Mouse (Mus musculus): ENCODE measurements around the gene Suz12. TPM values are rescaled to one million over a fixed set of nuclear protein-coding genes. Genes with fewer than 3 reads are reported as not detected.

Suz12 gene
- polyA plus RNA-seq (2015; fragmentation: Nextera tagmentation; extraction: Ambion mirVana): 22.1 and 22.5 TPM in 2 replicates

DNA sequence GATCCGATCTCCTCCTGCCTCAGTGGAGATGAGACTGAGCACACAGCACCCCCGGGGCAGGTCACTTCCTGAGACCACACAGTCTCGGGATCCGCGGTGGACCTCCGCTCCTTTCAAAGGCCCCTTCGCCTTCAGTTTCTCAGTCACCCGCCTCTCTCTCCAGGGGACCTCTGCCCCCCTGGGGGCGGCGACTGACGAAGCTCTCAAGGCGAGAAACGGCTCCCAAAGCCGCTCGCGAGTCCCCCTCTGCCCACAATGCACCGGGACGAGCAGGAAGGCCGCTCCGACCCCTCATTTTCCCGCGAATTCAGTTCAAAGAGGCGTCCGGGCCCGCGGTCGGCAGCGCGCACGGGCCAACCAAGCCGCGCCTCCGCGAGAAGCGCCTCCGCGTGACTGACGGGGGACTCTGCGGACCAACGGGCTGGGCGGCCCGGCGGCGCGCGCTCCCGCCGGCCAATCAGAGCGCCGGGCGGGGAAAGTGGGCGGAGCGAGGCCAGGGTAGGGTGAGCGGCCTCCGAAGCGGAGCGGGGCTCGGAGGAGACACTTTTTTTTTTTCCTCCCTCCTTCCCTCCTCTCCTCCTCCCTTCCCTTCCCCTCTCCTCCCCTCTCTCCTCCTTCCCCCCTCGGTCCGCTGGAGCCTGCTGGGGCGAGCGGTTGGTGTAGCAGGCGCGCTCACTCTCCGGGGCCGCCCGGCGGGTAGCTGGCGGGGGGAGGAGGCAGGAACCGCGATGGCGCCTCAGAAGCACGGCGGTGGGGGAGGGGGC is at the start of gene Suz12:
Gene Suz12 (plus strand): TSS at position 515 of the 764 bp plus-strand sequence.
- no peaks in the 10 kb centered on the region for H3K9me3 ChIP-seq
- no peaks in the 10 kb centered on the region for H3K27me3 ChIP-seq
- H3K4me2 ChIP-seq (replicated peaks): peak within 1 kb of the TSS; percentile 82
- H3K4me1 ChIP-seq (replicated peaks): peaks cover 8% of the 10 kb centered on the region
- H3K9ac ChIP-seq (replicated peaks): peak within 1 kb of the TSS; percentile 91
- H3K4me3 ChIP-seq (replicated peaks): peak within 1 kb of the TSS; percentile 99
- ATAC-seq: peak; percentile 95
- WGBS: 0% methylated on average over 39 of the region's 74 CpGs
- H3K27ac ChIP-seq: peak within 1 kb of the TSS; percentile 97
- peaks cover 10% of the 10 kb centered on the region for H3K36me3 ChIP-seq

GRCm38 (mm10) chr11:79943136-79943535 is 49.8 kb upstream of the Suz12 start:
- WGBS: 86% methylated on average over 8 of the region's 8 CpGs
- Histone ChIP-seq H3K4me2 (replicated peaks) (no peak overlapping the region), H3K27me3 (no peaks in the 10 kb centered on the region), H3K27ac (no peak overlapping the region), H3K4me1 (replicated peaks) (no peaks in the 10 kb centered on the region), H3K9ac (replicated peaks) (no peak overlapping the region), H3K4me3 (replicated peaks) (no peak overlapping the region), H3K9me3 (no peaks in the 10 kb centered on the region), H3K36me3 (peaks cover 82% of the 10 kb centered on the region)
- ATAC-seq: no peak

DNA sequence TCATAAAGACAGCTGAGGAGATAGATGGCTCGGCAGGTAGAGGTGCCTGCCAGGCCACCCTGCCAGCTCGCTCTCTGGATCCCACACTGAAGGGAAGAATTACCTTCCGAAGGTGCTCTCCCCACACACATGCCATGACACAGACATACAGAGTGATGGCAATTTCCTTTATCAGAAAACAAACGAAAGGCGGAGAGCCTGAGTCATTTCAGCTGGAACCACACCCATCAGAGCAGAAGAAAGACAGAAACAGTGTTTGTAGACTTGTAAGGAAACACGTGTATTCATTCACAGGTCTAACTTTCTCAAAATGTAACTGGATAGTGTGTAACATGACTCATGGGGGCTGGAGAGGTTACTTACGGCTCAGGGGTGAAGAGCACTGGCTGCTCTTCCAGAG is 49.3 kb upstream of the Suz12 start:
- Histone ChIP-seq H3K9me3 (no peaks in the 10 kb centered on the region), H3K27ac (no peak overlapping the region), H3K27me3 (no peaks in the 10 kb centered on the region), H3K36me3 (peaks cover 84% of the 10 kb centered on the region), H3K9ac (replicated peaks) (no peak overlapping the region), H3K4me3 (replicated peaks) (no peak overlapping the region), H3K4me1 (replicated peaks) (no peaks in the 10 kb centered on the region), H3K4me2 (replicated peaks) (no peak overlapping the region)
- no peak for ATAC-seq
- 96% methylated on average over 7 of the region's 7 CpGs for WGBS

DNA sequence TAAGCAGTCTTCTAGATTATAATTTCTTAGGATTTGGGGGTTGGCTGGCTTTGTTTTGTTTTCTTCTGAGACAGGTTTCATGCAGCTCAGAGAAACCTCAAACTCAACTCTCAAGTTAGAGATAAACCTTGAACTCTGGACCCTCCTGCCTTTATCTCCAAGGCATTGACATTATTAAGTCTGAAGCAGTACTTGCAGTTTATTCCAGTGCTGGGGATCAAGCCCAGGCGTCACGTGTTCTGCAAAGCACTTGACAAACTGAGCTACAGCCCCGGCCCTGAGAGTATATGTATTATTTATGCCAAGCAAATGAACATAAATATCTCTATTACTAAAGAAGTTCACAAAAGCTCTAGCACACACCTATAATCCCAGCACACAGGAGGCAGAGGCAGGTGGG is 45.6 kb upstream of the Suz12 start:
- no peaks in the 10 kb centered on the region for H3K9me3 ChIP-seq
- H3K27me3 ChIP-seq: no peaks in the 10 kb centered on the region
- WGBS: 95% methylated on average over 3 of the region's 3 CpGs
- H3K4me1 ChIP-seq (replicated peaks): no peaks in the 10 kb centered on the region
- ATAC-seq: no peak
- H3K4me3 ChIP-seq (replicated peaks): no peak overlapping the region
- no peak overlapping the region for H3K27ac ChIP-seq
- H3K4me2 ChIP-seq (replicated peaks): no peak overlapping the region
- no peak overlapping the region for H3K9ac ChIP-seq (replicated peaks)
- H3K36me3 ChIP-seq: peaks cover 79% of the 10 kb centered on the region

DNA sequence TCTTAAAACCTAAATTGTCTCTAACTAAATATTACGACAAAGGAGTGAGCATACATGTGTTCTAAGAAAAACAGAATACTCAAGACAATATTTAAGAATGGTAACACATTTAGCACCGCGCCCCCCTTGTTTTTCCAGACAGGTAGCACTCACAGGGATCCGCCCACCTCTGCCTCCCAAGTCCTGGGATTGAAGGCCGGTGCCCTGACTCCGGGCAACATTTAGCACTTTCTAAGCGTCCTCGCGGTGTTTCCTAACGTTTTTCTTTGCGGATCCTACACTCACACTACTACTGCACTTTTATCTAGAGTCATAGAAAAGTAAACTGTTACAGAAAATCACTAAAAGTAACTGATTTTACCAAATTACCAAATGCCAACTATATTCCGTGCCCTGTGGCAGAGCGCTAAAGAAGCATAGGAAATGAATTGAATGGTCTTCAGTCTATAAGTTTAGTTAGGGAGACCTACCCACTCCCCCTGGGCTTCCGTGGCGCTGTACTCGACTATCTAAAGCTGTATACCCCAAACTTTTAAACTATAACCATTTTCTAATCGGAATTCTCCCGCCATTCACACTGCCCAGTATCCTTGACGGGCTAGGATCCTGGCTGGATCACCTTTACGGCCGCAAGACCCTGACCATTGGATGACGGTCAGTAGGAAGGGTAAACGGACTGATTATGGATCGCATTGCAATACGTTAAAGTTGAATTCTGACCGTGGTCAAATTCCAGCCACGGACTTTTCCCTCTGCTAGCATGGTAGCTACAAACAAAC is 31.4 kb upstream of the Suz12 start:
- Histone ChIP-seq H3K4me3 (replicated peaks) (peak overlapping the region; percentile 62), H3K9ac (replicated peaks) (peak overlapping the region; percentile 65), H3K36me3 (peaks cover 33% of the 10 kb centered on the region), H3K4me2 (replicated peaks) (peak overlapping the region; percentile 74), H3K27me3 (peaks cover 9% of the 10 kb centered on the region; the same call in 1 of the 2 replicates), H3K4me1 (replicated peaks) (peaks cover 11% of the 10 kb centered on the region), H3K27ac (no peak overlapping the region), H3K9me3 (no peaks in the 10 kb centered on the region)
- WGBS: 8% methylated on average over 27 of the region's 27 CpGs
- peak; percentile 55 for ATAC-seq

DNA sequence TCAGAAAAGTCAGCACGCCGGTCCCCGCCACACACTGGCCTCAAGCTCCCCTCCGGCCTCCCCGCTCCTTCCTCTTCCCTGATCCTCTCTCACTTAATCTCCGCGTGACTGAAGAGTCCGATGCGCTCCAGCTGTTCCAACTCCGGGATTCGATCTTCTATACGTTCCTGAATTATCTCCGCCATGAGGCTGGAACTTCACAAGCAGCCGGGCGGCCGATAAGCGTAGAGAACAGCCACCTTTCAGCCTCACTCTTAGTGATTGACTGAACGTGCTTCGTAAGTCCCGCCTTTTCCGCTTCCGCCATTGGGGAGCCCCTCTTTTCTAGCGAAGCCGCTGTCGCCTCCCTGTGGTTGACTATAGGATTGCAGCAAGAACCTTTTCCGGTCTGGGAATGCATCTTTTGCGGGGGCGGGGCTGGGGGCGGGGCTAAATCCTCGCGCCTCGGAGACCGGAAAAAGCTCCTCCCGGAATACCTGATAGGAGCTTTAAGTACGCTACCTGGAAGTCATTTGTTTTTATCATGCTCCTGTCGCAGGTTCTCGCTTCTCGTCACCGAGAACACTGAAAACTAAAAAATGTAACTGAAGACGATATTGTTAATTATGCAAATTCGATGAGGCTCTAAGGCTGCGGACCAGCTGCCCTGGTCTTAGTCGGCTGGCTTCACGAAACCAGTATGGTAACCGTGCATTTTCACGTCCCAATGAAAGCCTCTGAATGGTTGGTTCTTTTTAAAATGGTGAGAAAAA is 30.6 kb upstream of the Suz12 start, which contains the start of gene Utp6:
Gene Utp6 (minus strand): TSS at position 266 of the 752 bp plus-strand sequence.
- H3K4me3 ChIP-seq (replicated peaks): peak within 1 kb of the TSS; percentile 62
- no peaks in the 10 kb centered on the region for H3K9me3 ChIP-seq
- H3K4me1 ChIP-seq (replicated peaks): peaks cover 11% of the 10 kb centered on the region
- ATAC-seq: peak; percentile 98
- peak within 1 kb of the TSS; percentile 65 for H3K9ac ChIP-seq (replicated peaks)
- H3K36me3 ChIP-seq: peaks cover 27% of the 10 kb centered on the region
- peaks cover 9% of the 10 kb centered on the region; the same call in 1 of the 2 replicates for H3K27me3 ChIP-seq
- H3K27ac ChIP-seq: 0 out of 2 replicates have a peak within 1 kb of the TSS, but pooled peaks have one; percentile 20
- WGBS: under 1% methylated on average over 46 of the region's 46 CpGs
- peak within 1 kb of the TSS; percentile 74 for H3K4me2 ChIP-seq (replicated peaks)

DNA sequence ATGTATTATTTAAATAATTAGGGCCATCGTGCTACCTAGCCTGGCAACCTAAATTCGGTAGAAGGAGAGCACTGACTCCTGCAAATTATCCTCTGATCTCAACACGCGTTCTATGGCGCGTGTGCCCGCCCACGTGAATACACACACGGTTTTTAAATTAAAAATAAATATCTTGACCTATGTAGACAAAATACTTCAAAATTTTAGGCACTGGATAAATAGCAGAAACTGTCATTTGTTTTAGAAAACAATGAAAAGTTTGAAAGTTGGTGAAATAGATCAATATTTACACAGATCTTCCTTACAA is 30.1 kb upstream of the Suz12 start:
- peaks cover 21% of the 10 kb centered on the region for H3K36me3 ChIP-seq
- H3K4me3 ChIP-seq (replicated peaks): peak overlapping the region; percentile 62
- H3K4me1 ChIP-seq (replicated peaks): peaks cover 11% of the 10 kb centered on the region
- H3K9me3 ChIP-seq: no peaks in the 10 kb centered on the region
- H3K9ac ChIP-seq (replicated peaks): peak overlapping the region; percentile 56; the same call in 1 of the 2 replicates
- H3K4me2 ChIP-seq (replicated peaks): peak overlapping the region; percentile 74
- WGBS: 7% methylated on average over 9 of the region's 9 CpGs
- peak; percentile 19; the same call in 1 of the 2 replicates for ATAC-seq
- no peak overlapping the region for H3K27ac ChIP-seq
- H3K27me3 ChIP-seq: peaks cover 9% of the 10 kb centered on the region; the same call in 1 of the 2 replicates

DNA sequence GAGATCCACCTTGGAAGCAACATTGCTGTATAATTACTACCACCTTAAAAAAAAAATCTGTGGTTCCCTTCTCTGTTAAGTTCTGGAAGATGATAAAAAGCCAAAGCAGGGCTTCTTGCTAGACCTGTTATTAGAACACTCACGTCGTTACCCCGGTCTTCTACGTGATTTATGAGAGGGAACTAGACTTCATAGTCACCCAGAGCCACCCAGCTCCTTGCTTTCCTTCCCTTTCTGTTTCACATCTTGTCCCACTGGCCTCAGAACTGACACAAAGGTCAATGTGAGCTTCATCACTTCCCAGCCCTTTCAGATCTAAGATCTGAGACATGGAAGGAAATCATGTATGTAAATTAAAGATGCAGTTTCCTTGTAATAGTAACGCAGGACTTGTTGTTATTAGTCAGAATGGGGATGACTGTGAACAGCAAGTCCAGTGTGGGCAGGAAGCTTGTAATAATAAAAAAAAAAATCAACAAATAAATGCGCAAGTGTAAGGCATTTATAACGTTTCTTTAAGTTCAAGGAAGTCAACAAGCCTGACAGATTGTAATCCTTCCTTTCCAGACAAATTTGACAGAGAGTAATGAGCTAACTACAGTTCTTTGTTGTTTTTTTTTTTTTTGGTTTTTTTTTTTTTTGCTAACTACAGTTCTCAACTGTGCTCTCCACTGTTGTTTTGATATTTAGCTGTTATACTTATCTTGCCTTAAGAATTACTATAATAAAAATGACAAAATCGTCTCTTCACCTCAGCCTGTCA is 29.5 kb upstream of the Suz12 start:
- Histone ChIP-seq H3K27me3 (peaks cover 9% of the 10 kb centered on the region; the same call in 1 of the 2 replicates), H3K4me2 (replicated peaks) (peak overlapping the region; percentile 74; the same call in 1 of the 2 replicates), H3K4me1 (replicated peaks) (peaks cover 11% of the 10 kb centered on the region), H3K4me3 (replicated peaks) (no peak overlapping the region; the same call in 1 of the 2 replicates), H3K9ac (replicated peaks) (no peak overlapping the region), H3K36me3 (peaks cover 16% of the 10 kb centered on the region), H3K27ac (no peak overlapping the region), H3K9me3 (no peaks in the 10 kb centered on the region)
- no peak for ATAC-seq
- 82% methylated on average over 8 of the region's 8 CpGs for WGBS

- Histone ChIP-seq H3K4me1 (replicated peaks) (peaks cover 8% of the 10 kb centered on the region), H3K9ac (replicated peaks) (no peak overlapping the region), H3K36me3 (no peaks in the 10 kb centered on the region), H3K27me3 (peaks cover 9% of the 10 kb centered on the region; the same call in 1 of the 2 replicates), H3K4me2 (replicated peaks) (no peak overlapping the region), H3K27ac (no peak overlapping the region), H3K9me3 (no peaks in the 10 kb centered on the region), H3K4me3 (replicated peaks) (no peak overlapping the region)
- ATAC-seq: no peak
- 71% methylated on average over 8 of the region's 8 CpGs for WGBS
Measured at GRCm38 (mm10) chr11:79965896-79966295, 27.0 kb upstream of the Suz12 start.

DNA sequence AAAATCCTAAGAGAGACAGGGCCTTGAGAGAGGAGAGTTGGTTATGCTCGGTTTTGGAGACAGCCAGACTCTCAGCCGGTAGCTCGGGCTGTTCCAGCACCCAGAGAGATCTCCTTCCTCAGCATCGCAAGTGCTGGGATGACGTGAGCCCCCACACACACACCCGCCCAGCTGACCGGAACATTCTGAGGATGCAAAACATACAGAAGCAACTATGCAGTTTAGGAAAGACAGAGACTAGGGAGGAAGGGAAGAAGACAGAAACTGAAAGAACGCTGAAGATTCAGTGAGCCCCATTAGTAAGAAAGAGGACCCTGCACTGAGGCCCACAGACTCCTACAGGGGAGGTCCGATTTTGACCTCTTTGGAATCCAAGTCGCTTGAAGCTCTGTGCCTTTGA is 25.2 kb upstream of the Suz12 start:
- H3K9me3 ChIP-seq: no peaks in the 10 kb centered on the region
- H3K27me3 ChIP-seq: peaks cover 9% of the 10 kb centered on the region; the same call in 1 of the 2 replicates
- H3K4me3 ChIP-seq (replicated peaks): no peak overlapping the region
- H3K9ac ChIP-seq (replicated peaks): no peak overlapping the region
- no peak overlapping the region for H3K27ac ChIP-seq
- ATAC-seq: no peak
- no peaks in the 10 kb centered on the region for H3K4me1 ChIP-seq (replicated peaks)
- H3K36me3 ChIP-seq: no peaks in the 10 kb centered on the region
- 82% methylated on average over 10 of the region's 10 CpGs for WGBS
- H3K4me2 ChIP-seq (replicated peaks): no peak overlapping the region

- H3K9ac ChIP-seq (replicated peaks): no peak overlapping the region
- no peak for ATAC-seq
- 18% methylated on average over 8 of the region's 8 CpGs for WGBS
- H3K4me3 ChIP-seq (replicated peaks): peak overlapping the region; percentile 54
- no peaks in the 10 kb centered on the region for H3K9me3 ChIP-seq
- peaks cover 17% of the 10 kb centered on the region for H3K27me3 ChIP-seq
- H3K27ac ChIP-seq: no peak overlapping the region
- no peaks in the 10 kb centered on the region for H3K36me3 ChIP-seq
- peaks cover 7% of the 10 kb centered on the region for H3K4me1 ChIP-seq (replicated peaks)
- peak overlapping the region; percentile 81 for H3K4me2 ChIP-seq (replicated peaks)
Measured at GRCm38 (mm10) chr11:79973133-79973532, 19.8 kb upstream of the Suz12 start.
